Mouse (Mus musculus): Measurements from ENCODE around the gene Vmn2r83.

GRCm38 (mm10) chr10:79496701-79497288, 28.3 kb downstream of the Vmn2r83 start:
- TF ChIP-seq GATA1 (IDR thresholded peaks at IDR 0.05; ENCODE audit: low read length) (no peak), TAL1 (IDR thresholded peaks at IDR 0.05; ENCODE audit: low read length) (no peak; the same call in 2 of the 3 replicates)
